Mouse (Mus musculus): ENCODE measurements around the gene Cntnap1. TPM values are rescaled to one million over a fixed set of nuclear protein-coding genes. Genes with fewer than 3 reads are reported as not detected.
"Not testable (repeated sequence)": the region's sequence is repeated elsewhere in the genome, so short reads cannot be mapped to it uniquely, and the experiment has no call there.

Cntnap1 gene
- 1 to 10 TPM; 6.4 to 7.3 TPM for total RNA-seq (2021)
- long read RNA-seq, experiment 1: 0 reads
- long read RNA-seq, experiment 2, partial matches to known transcripts: 0 of 1 reads
- long read RNA-seq, experiment 2, other reads (novel, unspliced or antisense): 1 of 1 reads

DNA sequence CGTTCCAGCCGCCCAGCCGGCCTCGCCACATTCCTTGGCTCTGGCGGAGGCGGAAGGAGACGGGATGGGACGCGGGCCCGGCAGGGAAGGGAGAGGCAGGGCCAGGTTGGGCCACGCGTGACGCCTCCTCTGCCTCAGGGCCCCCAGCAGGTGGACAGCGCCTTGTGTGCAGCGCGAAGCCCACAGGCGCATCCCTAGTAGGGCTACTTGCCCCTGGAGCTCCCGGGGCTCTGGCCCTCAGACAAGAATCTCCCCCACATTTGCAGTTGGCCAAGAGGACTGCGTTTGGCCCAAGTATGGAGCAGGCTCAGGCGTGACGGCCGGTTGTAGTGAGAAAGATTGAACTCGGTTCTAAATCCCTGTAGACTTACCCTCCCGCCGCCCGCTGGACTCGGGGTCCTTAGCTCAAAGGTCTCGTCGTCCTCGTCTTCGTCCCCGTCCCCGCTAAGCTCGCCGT is at the start of gene Cntnap1:
Cntnap1 (plus strand) TSS at position 170 of the 457 bp plus-strand sequence.
- DNase-seq (ENCODE audit: low spot score in 2 of 2): peak; percentile 57 to 60

GRCm38 (mm10) chr11:101120545-101121188 is 49.7 kb upstream of the Cntnap1 start:
- peak; percentile 33 for DNase-seq (ENCODE audit: low spot score in 2 of 2)

- not testable (repeated sequence) for DNase-seq (ENCODE audit: low spot score in 2 of 2)
Observed at GRCm38 (mm10) chr11:101124494-101124893, 45.8 kb upstream of the Cntnap1 start.

- DNase-seq (ENCODE audit: low spot score in 2 of 2): not testable (repeated sequence)
Observed at GRCm38 (mm10) chr11:101125008-101125407, 45.3 kb upstream of the Cntnap1 start.

DNA sequence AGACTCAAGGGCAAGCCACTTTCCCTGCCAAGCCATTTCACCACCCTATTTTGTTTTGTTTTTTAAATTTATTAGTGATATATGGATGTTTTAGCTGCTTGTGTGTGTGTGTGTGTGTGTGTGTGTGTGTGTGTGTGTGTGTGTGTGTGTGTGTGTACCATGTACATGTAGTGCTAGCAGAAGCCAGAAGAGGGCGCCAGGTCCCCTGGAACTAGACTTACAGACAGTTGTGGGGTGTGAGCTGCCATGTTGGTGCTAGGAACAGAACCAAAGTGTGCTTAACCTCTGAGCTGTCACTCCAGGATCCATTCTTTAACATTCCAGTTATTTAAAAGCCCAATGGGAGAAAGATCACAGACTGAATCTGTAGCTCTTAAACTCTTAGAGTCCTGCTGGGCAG is 43.2 kb upstream of the Cntnap1 start:
- no peak for DNase-seq (ENCODE audit: low spot score in 2 of 2)

GRCm38 (mm10) chr11:101128996-101129577 is 41.2 kb upstream of the Cntnap1 start:
- no peak for DNase-seq (ENCODE audit: low spot score in 2 of 2)

DNA sequence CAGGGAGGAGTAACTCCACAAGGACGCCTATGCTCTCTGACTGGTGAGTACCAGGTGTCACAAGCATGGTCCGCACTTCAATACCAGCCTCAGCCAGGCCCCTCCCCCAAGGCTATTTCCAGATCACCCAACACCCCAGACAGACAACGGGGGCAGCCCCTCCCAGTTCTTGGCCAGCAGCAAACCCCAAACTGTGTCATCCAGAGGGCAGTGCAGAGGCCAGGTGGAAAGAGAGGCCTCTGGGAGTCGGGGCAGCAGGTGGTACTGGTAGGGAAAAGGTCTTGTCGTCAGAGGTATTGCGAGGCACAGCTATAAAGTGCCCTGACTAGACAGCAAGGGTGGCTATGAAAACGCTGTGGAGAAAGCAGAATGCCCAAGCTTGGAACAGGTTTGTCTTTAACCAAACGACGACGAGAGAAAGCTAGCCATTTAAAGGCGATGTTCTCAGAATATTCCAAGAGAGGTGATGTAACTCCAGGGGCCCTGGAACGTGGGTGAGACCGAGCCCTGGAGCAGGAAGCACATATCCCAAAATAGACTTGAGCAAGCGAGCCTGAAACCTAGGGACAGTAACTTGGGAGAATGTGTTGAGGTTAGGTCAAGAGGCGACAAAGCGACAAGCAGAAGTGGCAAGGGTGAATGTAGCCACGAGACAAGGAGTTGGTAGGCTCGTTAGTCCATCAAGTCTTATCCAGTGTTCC is 40.1 kb upstream of the Cntnap1 start:
- DNase-seq (ENCODE audit: low spot score in 2 of 2): no peak

- DNase-seq (ENCODE audit: low spot score in 2 of 2): no peak
Observed at GRCm38 (mm10) chr11:101131187-101131586, 39.1 kb upstream of the Cntnap1 start.

DNA sequence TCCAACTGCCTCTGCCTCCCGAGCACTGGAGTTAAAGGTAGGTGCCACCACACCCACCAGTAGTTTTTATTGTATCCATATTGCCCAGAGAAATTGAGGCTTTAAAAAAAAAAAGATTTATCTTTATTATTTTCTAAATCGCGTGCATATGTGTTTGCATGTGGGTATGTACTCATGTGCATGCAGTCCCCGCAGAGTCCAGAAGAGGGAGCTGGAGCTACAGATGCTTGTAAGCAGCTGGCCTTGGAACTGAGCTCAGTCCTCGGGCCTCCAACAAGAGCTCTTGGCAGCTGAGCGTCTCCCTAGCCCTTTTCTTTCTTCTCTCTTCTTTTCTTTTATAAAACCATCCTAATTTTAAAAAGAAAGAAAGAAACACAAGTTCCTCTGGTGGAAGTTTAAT is 38.6 kb upstream of the Cntnap1 start:
- no peak for DNase-seq (ENCODE audit: low spot score in 2 of 2)

DNA sequence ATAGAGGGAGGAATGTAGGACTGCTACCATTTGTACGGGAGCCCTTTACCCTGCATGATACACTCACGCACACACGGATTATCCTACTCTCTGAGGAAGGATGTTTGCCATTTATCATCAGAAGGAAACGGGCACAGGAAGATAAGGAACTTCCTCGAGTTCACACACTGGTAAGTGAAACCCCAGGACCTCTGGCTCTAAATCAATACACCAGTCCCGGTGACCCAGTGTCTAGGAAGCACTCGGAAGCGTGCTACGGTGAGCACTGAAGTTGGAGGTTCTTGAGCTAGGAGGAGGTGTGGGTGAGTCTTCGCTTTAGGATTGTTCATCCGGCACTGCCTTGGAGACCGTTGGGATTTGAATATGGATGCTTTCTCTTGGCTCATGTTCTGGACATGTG is 37.3 kb upstream of the Cntnap1 start:
- no peak for DNase-seq (ENCODE audit: low spot score in 2 of 2)

GRCm38 (mm10) chr11:101134217-101134865 is 36.0 kb upstream of the Cntnap1 start:
- peak in 1 of 2 experiments; percentile 74 for DNase-seq (ENCODE audit: low spot score in 2 of 2)

- no peak for DNase-seq (ENCODE audit: low spot score in 2 of 2)
Observed at GRCm38 (mm10) chr11:101137000-101137399, 33.3 kb upstream of the Cntnap1 start.

DNA sequence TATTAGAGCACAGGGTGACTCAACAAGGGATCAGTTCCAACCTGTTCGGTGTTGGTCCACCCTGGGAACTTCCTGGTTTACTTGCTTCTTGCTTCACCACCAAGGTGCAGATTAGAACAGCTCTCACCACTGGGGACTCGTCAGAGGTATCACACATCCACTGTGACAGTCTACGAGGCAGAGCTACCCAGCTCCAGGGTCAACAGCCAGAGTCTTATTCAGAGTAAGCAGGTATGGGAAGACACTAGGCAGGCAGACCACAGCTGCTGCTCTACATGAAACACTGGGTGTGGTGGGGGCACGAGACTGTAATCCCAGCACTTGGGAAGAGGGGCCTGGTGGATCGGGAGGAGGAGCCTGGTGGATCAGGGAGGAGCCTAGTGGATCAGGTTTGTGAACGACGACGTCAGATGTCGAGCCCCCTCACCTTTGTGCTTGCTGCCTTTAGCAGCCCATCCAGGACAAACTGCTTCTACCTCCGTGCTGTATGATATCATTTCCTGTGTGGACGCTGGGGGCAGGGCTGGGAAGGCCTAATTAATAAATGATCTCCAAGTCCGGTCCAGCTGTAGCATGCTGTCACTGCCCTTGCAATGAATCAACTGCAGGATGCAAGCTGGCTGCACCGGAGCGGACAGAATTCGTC is 31.7 kb upstream of the Cntnap1 start:
- DNase-seq (ENCODE audit: low spot score in 2 of 2): peak in 1 of 2 experiments; percentile 41

DNA sequence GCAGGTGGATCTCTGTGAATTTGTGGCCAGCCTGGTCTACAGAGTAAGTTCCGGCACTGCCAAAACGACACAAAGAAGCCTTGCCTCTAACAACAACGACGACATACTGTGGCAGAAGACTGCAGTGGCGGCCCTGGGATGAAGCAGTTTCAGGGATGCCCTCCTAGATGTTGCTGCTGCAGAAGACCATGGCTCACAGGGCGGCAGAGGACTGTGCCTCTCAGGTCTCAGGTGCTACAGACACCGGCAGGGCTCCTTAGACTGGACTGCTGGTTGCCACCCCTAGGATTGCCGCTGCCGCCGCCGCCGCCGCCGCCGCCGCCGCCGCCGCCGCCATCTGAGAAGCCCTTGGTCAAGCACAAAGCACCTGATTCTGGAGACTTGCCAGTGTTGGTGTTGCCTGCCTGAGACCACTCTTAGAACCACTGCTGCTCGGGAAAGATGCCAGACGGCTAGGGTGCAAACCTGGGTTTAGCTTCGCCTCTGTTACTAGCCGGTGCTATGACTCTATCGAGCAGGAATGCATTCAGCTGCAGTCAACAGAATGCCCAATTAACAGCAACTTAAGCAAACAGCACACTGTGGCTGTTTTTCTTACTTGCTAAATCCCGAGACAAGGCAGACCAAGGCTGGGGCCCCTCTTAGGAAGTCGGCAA is 30.0 kb upstream of the Cntnap1 start:
- no peak for DNase-seq (ENCODE audit: low spot score in 2 of 2)

GRCm38 (mm10) chr11:101141088-101141487 is 29.2 kb upstream of the Cntnap1 start:
- DNase-seq (ENCODE audit: low spot score in 2 of 2): no peak

- DNase-seq (ENCODE audit: low spot score in 2 of 2): no peak
Observed at GRCm38 (mm10) chr11:101142215-101142967, 27.9 kb upstream of the Cntnap1 start.

DNA sequence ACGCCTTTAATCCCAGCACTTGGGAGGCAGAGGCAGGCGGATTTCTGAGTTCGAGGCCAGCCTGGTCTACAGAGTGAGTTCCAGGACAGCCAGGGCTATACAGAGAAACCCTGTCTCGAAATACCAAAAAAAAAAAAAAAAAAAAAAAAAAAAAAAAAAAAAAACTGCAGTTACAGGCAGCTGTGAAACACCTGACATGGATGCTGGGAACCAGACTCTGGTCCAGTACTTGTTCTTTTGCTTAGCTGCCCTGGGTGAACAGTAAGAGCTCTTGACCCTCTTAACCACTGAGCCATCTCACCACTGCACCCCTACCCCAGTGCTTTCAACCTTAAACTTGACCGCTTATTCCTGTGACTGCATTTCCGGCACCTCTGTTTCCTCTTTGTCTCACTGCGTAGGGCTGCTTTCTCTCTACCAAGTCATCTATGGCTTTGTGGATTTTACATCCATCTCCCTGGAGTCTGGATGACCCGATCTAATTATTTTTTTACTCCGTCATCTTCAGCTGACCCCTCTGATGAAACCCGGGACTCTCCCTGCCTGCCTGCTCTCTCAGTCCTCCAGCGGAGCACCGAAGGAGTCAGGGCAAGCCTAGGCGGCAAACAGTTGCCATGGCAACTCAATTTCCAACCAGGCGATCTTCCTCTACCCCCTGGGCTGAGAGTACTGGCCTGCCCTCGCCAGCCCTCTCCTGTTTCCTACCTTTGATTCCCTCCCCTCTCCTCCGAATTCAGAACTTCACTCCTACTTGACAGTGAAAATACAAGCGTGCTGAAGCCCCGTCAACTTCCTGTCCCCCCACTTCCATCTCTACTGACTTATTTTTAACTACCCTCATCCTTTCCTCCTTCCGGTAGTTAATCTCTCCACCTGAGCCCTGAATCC is 26.7 kb upstream of the Cntnap1 start:
- DNase-seq (ENCODE audit: low spot score in 2 of 2): no peak

- no peak for DNase-seq (ENCODE audit: low spot score in 2 of 2)
Observed at GRCm38 (mm10) chr11:101146377-101146776, 23.9 kb upstream of the Cntnap1 start.

DNA sequence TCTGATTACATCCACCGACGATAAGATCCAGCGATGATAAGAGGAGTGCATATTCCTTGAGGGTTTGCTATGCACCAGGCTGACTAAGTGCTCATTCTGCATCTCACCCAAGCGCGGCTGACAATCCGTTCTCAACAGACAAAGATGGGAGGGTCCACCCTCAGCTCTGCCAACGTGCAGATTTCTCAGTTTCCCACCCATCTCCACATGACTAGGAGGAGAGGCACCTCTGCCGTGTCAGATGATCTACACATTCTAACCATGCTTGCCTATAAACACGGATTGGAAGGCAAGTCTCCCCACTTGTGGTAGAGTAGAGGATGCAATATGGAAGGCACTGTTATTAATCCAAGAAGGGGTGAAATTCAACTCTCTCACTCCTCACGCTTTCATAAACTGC is 21.6 kb upstream of the Cntnap1 start:
- no peak for DNase-seq (ENCODE audit: low spot score in 2 of 2)
